Mouse (Mus musculus) limb, embryonic 13.5 days (tissue): ENCODE results near the gene BC030870. TPM values are rescaled to one million over a fixed set of nuclear protein-coding genes. Genes with fewer than 3 reads are reported as not detected.

ENCODE experiments used
- microRNA-seq: library from miRNA; unstranded; fragments of <30 nt; microRNA quantifications from one replicate; pipeline ENCODE4, GENCODE M21; 2016
- polyA plus RNA-seq: library from polyadenylated mRNA; unstranded; fragments of >200 nt; fragmentation: Nextera tagmentation; extraction: Ambion mirVana; gene quantifications from 2 replicates; pipeline ENCODE4 v1.2.1, GENCODE M21; 2015

Gene BC030870
- polyA plus RNA-seq, 1 experiment from 2014 or later: 0.09 TPM

Small RNA genes within 50 kb of the gene (microRNA-seq; reads per million reads assigned to microRNA genes)
- gene Gm24333: not detected

Other genes starting within 250 kb of the BC030870 start
- 21.7 and 22.2 TPM in 2 replicates for gene Tmem192, start 182.4 kb downstream of the BC030870 start, polyA plus RNA-seq
- gene Trim75, start 141.7 kb downstream of the BC030870 start, polyA plus RNA-seq: not detected in 2 replicates
- 0.18 and 0.25 TPM in 2 replicates for gene Trim61, start 111.0 kb downstream of the BC030870 start, polyA plus RNA-seq
- gene Trim60, start 111.0 kb downstream of the BC030870 start, polyA plus RNA-seq: 0.05 and 0.11 TPM in 2 replicates
- gene Apela, start 92.2 kb downstream of the BC030870 start, polyA plus RNA-seq: 12.4 and 14.1 TPM in 2 replicates
- not detected in 2 replicates for gene Gm10663, start 54.5 kb downstream of the BC030870 start, polyA plus RNA-seq